In the genomic region with DNA sequence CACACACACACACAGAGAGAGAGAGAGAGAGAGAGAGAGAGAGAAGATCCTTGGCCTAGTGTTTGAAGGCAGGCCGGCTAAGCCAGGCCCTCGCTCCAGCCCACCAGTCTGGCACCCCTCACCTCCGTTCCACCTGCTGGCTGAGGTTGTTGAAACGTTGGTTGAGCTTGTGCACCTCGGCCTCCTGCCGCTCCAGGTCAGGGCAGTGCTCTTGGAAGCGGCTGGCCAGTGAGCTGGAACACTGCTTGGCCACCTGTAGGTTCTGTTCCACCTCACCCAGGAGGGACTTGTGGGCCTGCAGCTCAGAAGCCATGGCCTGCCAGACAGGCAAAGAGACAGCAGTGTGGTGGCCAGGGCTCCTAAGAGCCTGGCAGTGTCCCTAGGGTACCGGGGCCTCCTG, we compare ENCODE assay signal across 26 mouse cellular contexts. TPM values are rescaled to one million over a fixed set of nuclear protein-coding genes. Genes with fewer than 3 reads are reported as not detected.
DNase-seq lines count a peak whose midpoint lies in the region; ATAC-seq and TF ChIP-seq lines count a peak whose summit lies in the region.
"Had no signal": no experiment of that assay in that cellular context is flagged by ENCODE, and none has a peak within 500 bp of the region (broad histone marks: within the 10 kb centered on the region; RNA-seq: fewer than 3 reads in every experiment).

No protein-coding gene starts in this region.

- H3K36me3 ChIP-seq in kidney, adult 2 months (ENCODE audit: control insufficient read depth, insufficient read depth, low read length), result no peaks in the 10 kb centered on the region
- H3K36me3 ChIP-seq in kidney, embryonic 15.5 days, result no peaks in the 10 kb centered on the region
- no peaks in the 10 kb centered on the region for H3K36me3 ChIP-seq in kidney, embryonic 16.5 days (ENCODE audit: insufficient read depth, low read length)
- H3K36me3 ChIP-seq: embryonic facial prominence, embryonic 12.5 days; embryonic facial prominence, embryonic 15.5 days; hindbrain, embryonic 12.5 days; hindbrain, embryonic 15.5 days had no signal

- H3K4me2 ChIP-seq in kidney, embryonic 15.5 days, result no peak overlapping the region
- no peak overlapping the region for H3K4me2 ChIP-seq in kidney, embryonic 16.5 days (replicated peaks; ENCODE audit: low read depth, low read length)
- H3K4me2 ChIP-seq: embryonic facial prominence, embryonic 12.5 days; embryonic facial prominence, embryonic 15.5 days; heart, embryonic 11.5 days; hindbrain, embryonic 12.5 days; hindbrain, embryonic 15.5 days had no signal

- no peak for TF ChIP-seq CTCF in kidney, adult 2 months (conservative IDR thresholded peaks at IDR 0.05; ENCODE audit: insufficient read depth, insufficient read length, low read depth, low read length)

- no peak for ATAC-seq in kidney, embryonic 15.5 days (replicated peaks; ENCODE audit: low FRiP score)
- ATAC-seq in kidney, embryonic 16.5 days (ENCODE audit: low FRiP score, low TSS enrichment), result peak; percentile 51; the same call in 1 of the 2 replicates
- ATAC-seq in megakaryocyte, adult 5-6 weeks (ENCODE audit: poor library complexity, severe bottlenecking), result no peak
- ATAC-seq: CD4-positive, CD25-positive, alpha-beta regulatory T cell, adult 4 months; forebrain, embryonic 14.5 days; forebrain, postnatal 0 days had no signal

- WGBS in kidney, adult 2 months, result 51% methylated on average over 8 of the region's 8 CpGs
- WGBS in kidney, embryonic 15.5 days, result 65% methylated on average over 8 of the region's 8 CpGs
- 65% methylated on average over 8 of the region's 8 CpGs for WGBS in kidney, embryonic 16.5 days

- no peaks in the 10 kb centered on the region for H3K27me3 ChIP-seq in kidney, adult 2 months (replicated peaks; ENCODE audit: control insufficient read depth, insufficient read depth, low read length)
- no peaks in the 10 kb centered on the region for H3K27me3 ChIP-seq in kidney, embryonic 15.5 days
- no peaks in the 10 kb centered on the region for H3K27me3 ChIP-seq in kidney, embryonic 16.5 days (ENCODE audit: insufficient read depth, low read length)
- H3K27me3 ChIP-seq: embryonic facial prominence, embryonic 12.5 days; embryonic facial prominence, embryonic 15.5 days; hindbrain, embryonic 12.5 days; hindbrain, embryonic 15.5 days had no signal

- no peak overlapping the region for H3K27ac ChIP-seq in kidney, adult 2 months (ENCODE audit: insufficient read depth, low read depth, low read length)
- H3K27ac ChIP-seq in kidney, embryonic 15.5 days, result no peak overlapping the region
- H3K27ac ChIP-seq in kidney, embryonic 16.5 days (ENCODE audit: low read length), result no peak overlapping the region
- H3K27ac ChIP-seq: embryonic facial prominence, embryonic 12.5 days; embryonic facial prominence, embryonic 15.5 days; gastrocnemius, adult 2 months; hindbrain, embryonic 12.5 days; hindbrain, embryonic 15.5 days had no signal

- H3K4me1 ChIP-seq in kidney, adult 2 months (ENCODE audit: control insufficient read depth, insufficient read depth, low read length), result no peaks in the 10 kb centered on the region
- H3K4me1 ChIP-seq in kidney, embryonic 15.5 days, result 0 out of 2 replicates have a peak, but pooled peaks cover 2% of the 10 kb centered on the region
- no peaks in the 10 kb centered on the region for H3K4me1 ChIP-seq in kidney, embryonic 16.5 days (ENCODE audit: insufficient read depth, low read length)
- H3K4me1 ChIP-seq: embryonic facial prominence, embryonic 12.5 days; embryonic facial prominence, embryonic 15.5 days; hindbrain, embryonic 12.5 days; hindbrain, embryonic 15.5 days had no signal

- H3K9ac ChIP-seq in kidney, embryonic 15.5 days, result no peak overlapping the region
- H3K9ac ChIP-seq in kidney, embryonic 16.5 days (replicated peaks; ENCODE audit: low read length), result no peak overlapping the region
- H3K9ac ChIP-seq: embryonic facial prominence, embryonic 12.5 days; embryonic facial prominence, embryonic 15.5 days; forebrain, postnatal 0 days; hindbrain, embryonic 12.5 days; hindbrain, embryonic 15.5 days had no signal

- H3K4me3 ChIP-seq in kidney, adult 2 months (ENCODE audit: insufficient read depth, low read depth, low read length), result no peak overlapping the region
- no peak overlapping the region for H3K4me3 ChIP-seq in kidney, embryonic 15.5 days (replicated peaks)
- H3K4me3 ChIP-seq in kidney, embryonic 16.5 days (ENCODE audit: low read length), result no peak overlapping the region
- H3K4me3 ChIP-seq: embryonic facial prominence, embryonic 12.5 days; embryonic facial prominence, embryonic 15.5 days; gastrocnemius, adult 2 months; hindbrain, embryonic 12.5 days; hindbrain, embryonic 15.5 days had no signal

- no peaks in the 10 kb centered on the region for H3K9me3 ChIP-seq in kidney, embryonic 15.5 days (replicated peaks)
- no peaks in the 10 kb centered on the region for H3K9me3 ChIP-seq in kidney, embryonic 16.5 days (ENCODE audit: low read length)
- H3K9me3 ChIP-seq: embryonic facial prominence, embryonic 12.5 days; embryonic facial prominence, embryonic 15.5 days; hindbrain, embryonic 12.5 days; hindbrain, embryonic 15.5 days had no signal

- DNase-seq in kidney, adult 2 months, result peak; percentile 63
- peak; percentile 23 to 73 for DNase-seq in kidney, postnatal 25 days
- no peak for DNase-seq in urinary bladder, postnatal 25 days (ENCODE audit: low spot score)
- DNase-seq: adrenal gland, adult 8-10 months; adrenal gland, postnatal 36 days; cerebellum, adult 18-20 months; cerebellum, adult 9-11 months; cerebellum, postnatal 25 days; forebrain, postnatal 0 days; gastrocnemius, adult 2 months; gastrocnemius, postnatal 14 days; heart, adult 11 months had no signal

- TF ChIP-seq POLR2A in kidney, adult 2 months (IDR thresholded peaks at IDR 0.05; ENCODE audit: low read depth, low read length), result no peak

RNA-seq across cellular contexts. Expression of gene Ppl, which starts 35.7 kb away (rescaled TPM):
- 3.3 and 3.9 TPM in 2 replicates for polyA plus RNA-seq in kidney, adult 2 months (2012; rRNA removed)
- polyA plus RNA-seq in kidney, embryonic 15.5 days (2015; fragmentation: Nextera tagmentation; extraction: Ambion mirVana), result 2.4 and 2.9 TPM in 2 replicates
- polyA plus RNA-seq in kidney, embryonic 16.5 days (2015; fragmentation: Nextera tagmentation; extraction: Ambion mirVana), result 3.2 and 3.4 TPM in 2 replicates
- total RNA-seq in megakaryocyte, adult 5-6 weeks (2015), result not detected in 2 replicates
- total RNA-seq in megakaryocyte, adult 5-6 weeks (2017), result not detected in 2 replicates
- total RNA-seq: common myeloid progenitor, adult 5-6 weeks; hematopoietic stem cell, adult 5-6 weeks; MEL had no signal

RNA-seq across cellular contexts. Expression of gene Ubn1, which starts 46.6 kb away (rescaled TPM):
- 22.9 and 28.7 TPM in 2 replicates for polyA plus RNA-seq in kidney, adult 2 months (2012; rRNA removed)
- polyA plus RNA-seq in kidney, embryonic 15.5 days (2015; fragmentation: Nextera tagmentation; extraction: Ambion mirVana), result 18.5 and 19.9 TPM in 2 replicates
- polyA plus RNA-seq in kidney, embryonic 16.5 days (2015; fragmentation: Nextera tagmentation; extraction: Ambion mirVana), result 17.4 and 20.2 TPM in 2 replicates
- total RNA-seq in megakaryocyte, adult 5-6 weeks (2015), result 25.7 and 28.0 TPM in 2 replicates
- 39.5 and 52.6 TPM in 2 replicates for total RNA-seq in megakaryocyte, adult 5-6 weeks (2017)

RNA-seq across cellular contexts. Expression of gene Glyr1, which starts 46.8 kb away (rescaled TPM):
- polyA plus RNA-seq in kidney, adult 2 months (2012; rRNA removed), result 76.1 and 85.6 TPM in 2 replicates
- 162 and 164 TPM in 2 replicates for polyA plus RNA-seq in kidney, embryonic 15.5 days (2015; fragmentation: Nextera tagmentation; extraction: Ambion mirVana)
- 172 and 176 TPM in 2 replicates for polyA plus RNA-seq in kidney, embryonic 16.5 days (2015; fragmentation: Nextera tagmentation; extraction: Ambion mirVana)
- 66.7 and 69.8 TPM in 2 replicates for total RNA-seq in megakaryocyte, adult 5-6 weeks (2015)
- 100 and 112 TPM in 2 replicates for total RNA-seq in megakaryocyte, adult 5-6 weeks (2017)

RNA-seq across cellular contexts. Expression of gene Sec14l5, which starts 50.4 kb away (rescaled TPM):
- polyA plus RNA-seq in kidney, adult 2 months (2012; rRNA removed), result 0.07 and 0.34 TPM in 2 replicates
- polyA plus RNA-seq in kidney, embryonic 15.5 days (2015; fragmentation: Nextera tagmentation; extraction: Ambion mirVana), result 0.06 and 0.09 TPM in 2 replicates
- polyA plus RNA-seq in kidney, embryonic 16.5 days (2015; fragmentation: Nextera tagmentation; extraction: Ambion mirVana), result 0.06 and 0.09 TPM in 2 replicates
- total RNA-seq in megakaryocyte, adult 5-6 weeks (2015), result not detected in 2 replicates
- not detected in 2 replicates for total RNA-seq in megakaryocyte, adult 5-6 weeks (2017)
- total RNA-seq: common myeloid progenitor, adult 5-6 weeks; hematopoietic stem cell, adult 5-6 weeks; MEL had no signal
- polyA plus RNA-seq: CD4-positive, CD25-positive, alpha-beta regulatory T cell, adult 4 months; heart, embryonic 11.5 days; heart, postnatal 0 days had no signal
